Mouse (Mus musculus) E14TG2a.4 (cell line): ENCODE results near the gene Cntnap5a.

Experiments
- CTCF ChIP-seq: conservative IDR thresholded peaks from 2 replicates; pipeline ENCODE4 v1.5.1; 2014; ENCODE audit warnings: low read length
- NANOG ChIP-seq: IDR thresholded peaks from 2 replicates; pipeline ENCODE4 v1.6.1; 2014; ENCODE audit warnings: borderline replicate concordance, low read length, mixed read lengths

DNA sequence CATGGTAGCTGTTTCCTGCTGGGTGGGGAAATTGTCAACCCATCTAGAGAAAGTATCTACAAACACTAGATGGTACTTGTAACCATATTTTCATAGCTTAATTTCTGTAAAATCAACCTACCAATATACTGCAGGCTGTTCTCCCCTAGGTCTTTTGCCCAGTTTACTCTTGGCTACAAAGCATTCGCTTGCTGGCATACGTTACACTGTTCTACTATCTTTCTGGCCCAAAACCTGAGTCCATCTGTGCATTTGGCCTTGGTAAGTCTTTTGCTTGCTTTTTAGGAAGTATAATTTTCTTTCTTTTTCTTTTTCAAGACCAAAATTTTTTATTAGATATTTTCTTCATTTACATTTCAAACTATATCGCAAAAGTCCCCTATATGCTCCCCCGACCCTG, 686.3 kb downstream of the Cntnap5a start:
- no peak for TF ChIP-seq CTCF
- TF ChIP-seq NANOG, result no peak
